Mouse (Mus musculus): ENCODE measurements around the gene Gm14180. TPM values are rescaled to one million over a fixed set of nuclear protein-coding genes. Genes with fewer than 3 reads are reported as not detected.

The Gm14180 gene
- total RNA-seq (2012; rRNA removed) (not detected in 2 replicates), total RNA-seq (2014; rRNA removed) (not detected in 2 replicates), polyA plus RNA-seq (2012; ENCODE audit: insufficient read length, low read depth) (not detected in 2 replicates)

DNA sequence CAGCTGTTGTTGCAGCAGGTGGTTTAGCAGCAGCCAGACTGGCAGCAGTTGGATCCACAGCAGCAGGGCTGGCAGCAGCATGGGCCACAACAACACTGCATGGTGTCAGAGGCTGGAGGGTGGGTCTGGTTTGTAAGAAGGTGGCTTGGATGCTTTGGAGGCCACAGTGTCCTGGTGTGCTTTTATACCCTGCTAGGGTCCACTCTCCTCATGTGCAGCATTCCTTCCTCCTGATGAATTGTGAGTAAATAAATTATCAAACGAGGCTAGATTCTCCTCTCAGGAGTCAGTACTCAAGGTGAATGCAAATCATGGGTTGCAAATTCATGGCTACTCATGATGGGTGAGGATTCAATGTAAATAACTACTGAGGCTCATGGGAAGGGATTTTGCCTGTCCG lies at the start of gene Gm14180:
Gene Gm14180, minus strand, starts transcription at position 101 of the 400 bp plus-strand sequence.
- no peaks in the 10 kb centered on the region for H3K9me3 ChIP-seq (replicated peaks; ENCODE audit: low read length)
- H3K27me3 ChIP-seq (replicated peaks): peaks cover 70% of the 10 kb centered on the region
- in situ Hi-C loops (cut with MboI; ENCODE audit: low pct_ligation_motif_present, low pct_unique_long_range_greater_than_20kb, low sequenced_read_pairs): loop anchor here (25.0 kb wide), 1 partner anchor 553 kb away; no protein-coding TSS in a partner anchor
- H3K36me3 ChIP-seq (replicated peaks in 1 of 2; ENCODE audit: control insufficient read depth in 1 of 2, insufficient read depth in 1 of 2, low read length in 1 of 2): no peaks in the 10 kb centered on the region
- no peak within 1 kb of the TSS for H3K4me3 ChIP-seq (replicated peaks in 1 of 3; ENCODE audit: low read depth in 2 of 3, low read length in 2 of 3, poor library complexity in 1 of 3)
- no peaks in the 10 kb centered on the region for H3K4me1 ChIP-seq (ENCODE audit: control insufficient read depth in 1 of 2, insufficient read depth in 2 of 2)
- no peak within 1 kb of the TSS for H3K27ac ChIP-seq (ENCODE audit: insufficient read depth, low read depth)
- no peak for DNase-seq (ENCODE audit: extremely low read depth)
- H3K9ac ChIP-seq (ENCODE audit: insufficient read depth, low read depth): no peak within 1 kb of the TSS
- TF ChIP-seq MEF2A (IDR thresholded peaks at IDR 0.05; ENCODE audit: borderline replicate concordance, low read depth, low read length) (no peak), KAT2A (IDR thresholded peaks at IDR 0.05; ENCODE audit: insufficient replicate concordance, low read length) (no peak), ZC3H11A (IDR thresholded peaks at IDR 0.05; ENCODE audit: low read depth, low read length) (no peak), IRF4 (IDR thresholded peaks at IDR 0.05; ENCODE audit: low read depth, low read length) (no peak), BHLHE40 (IDR thresholded peaks at IDR 0.05; ENCODE audit: low read depth, low read length) (no peak), MYC (IDR thresholded peaks at IDR 0.05; ENCODE audit: low read depth, low read length) (no peak), MXI1 (IDR thresholded peaks at IDR 0.05; ENCODE audit: low read depth, low read length) (no peak), TBP (conservative IDR thresholded peaks at IDR 0.05; ENCODE audit: low read depth, low read length) (no peak), NELFE (IDR thresholded peaks at IDR 0.05; ENCODE audit: low read depth, low read length) (no peak), CHD2 (IDR thresholded peaks at IDR 0.05; ENCODE audit: low read length) (no peak), ZKSCAN1 (IDR thresholded peaks at IDR 0.05; ENCODE audit: borderline replicate concordance, low read depth, low read length) (no peak)
- dilution Hi-C loops (cut with MboI; ENCODE audit: extremely low pct_ligation_motif_present, extremely low pct_unique_long_range_greater_than_20kb, low sequenced_read_pairs): no loop called here
- no peak within 1 kb of the TSS for H3K4me2 ChIP-seq (ENCODE audit: insufficient read depth, low read depth, poor library complexity, severe bottlenecking)
- no peaks in the 10 kb centered on the region for H3K79me2 ChIP-seq (replicated peaks; ENCODE audit: control insufficient read depth, extremely low read depth, insufficient read depth, poor library complexity, severe bottlenecking)

DNA sequence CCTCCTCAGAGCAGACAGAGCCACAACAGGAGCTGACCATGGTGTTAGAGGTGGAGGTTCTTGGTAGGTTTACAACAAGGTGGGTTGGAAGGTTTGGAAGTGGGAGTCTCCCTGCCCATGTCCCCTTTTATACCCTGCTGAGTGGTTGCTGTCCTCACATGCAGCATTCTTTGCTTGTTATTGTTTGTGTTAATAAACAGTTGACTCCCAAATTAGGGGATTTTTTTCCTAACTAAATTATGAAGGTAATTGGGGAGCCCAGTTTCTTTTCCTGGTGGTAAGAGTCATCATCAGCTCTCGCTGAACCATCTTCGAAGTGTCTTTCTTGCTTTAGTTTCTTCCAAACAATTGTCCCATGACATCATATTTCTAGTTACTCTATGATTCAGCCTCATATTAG lies 46.5 kb upstream of the Gm14180 start, which contains the start of gene Krtap4-8:
Gene Krtap4-8, minus strand, starts transcription at position 101 of the 400 bp plus-strand sequence.
- in situ Hi-C loops (cut with MboI; ENCODE audit: low pct_ligation_motif_present, low pct_unique_long_range_greater_than_20kb, low sequenced_read_pairs): no loop called here
- Histone ChIP-seq H3K4me3 (replicated peaks in 1 of 3; ENCODE audit: low read depth in 2 of 3, low read length in 2 of 3, poor library complexity in 1 of 3) (no peak within 1 kb of the TSS), H3K9ac (ENCODE audit: insufficient read depth, low read depth) (no peak within 1 kb of the TSS), H3K79me2 (replicated peaks; ENCODE audit: control insufficient read depth, extremely low read depth, insufficient read depth, poor library complexity, severe bottlenecking) (no peaks in the 10 kb centered on the region), H3K27me3 (replicated peaks) (peaks cover 64% of the 10 kb centered on the region), H3K36me3 (replicated peaks in 1 of 2; ENCODE audit: control insufficient read depth in 1 of 2, insufficient read depth in 1 of 2, low read length in 1 of 2) (no peaks in the 10 kb centered on the region), H3K4me2 (ENCODE audit: insufficient read depth, low read depth, poor library complexity, severe bottlenecking) (no peak within 1 kb of the TSS), H3K9me3 (replicated peaks; ENCODE audit: low read length) (no peaks in the 10 kb centered on the region), H3K27ac (ENCODE audit: insufficient read depth, low read depth) (no peak within 1 kb of the TSS), H3K4me1 (ENCODE audit: control insufficient read depth in 1 of 2, insufficient read depth in 2 of 2) (no peaks in the 10 kb centered on the region)
- no peak for DNase-seq (ENCODE audit: extremely low read depth)
- dilution Hi-C loops (cut with MboI; ENCODE audit: extremely low pct_ligation_motif_present, extremely low pct_unique_long_range_greater_than_20kb, low sequenced_read_pairs): no loop called here
- TF ChIP-seq USF2 (conservative IDR thresholded peaks at IDR 0.05; ENCODE audit: low read depth, low read length) (no peak), CTCF (conservative IDR thresholded peaks at IDR 0.05 in 1 of 2, IDR thresholded peaks at IDR 0.05 in 1 of 2; ENCODE audit: low read depth in 2 of 2, low read length in 2 of 2) (no peak), RCOR1 (conservative IDR thresholded peaks at IDR 0.05; ENCODE audit: low read depth, low read length) (no peak), NRF1 (IDR thresholded peaks at IDR 0.05; ENCODE audit: low read depth, low read length) (no peak), MAZ (IDR thresholded peaks at IDR 0.05; ENCODE audit: low read depth, low read length) (no peak), E2F4 (IDR thresholded peaks at IDR 0.05; ENCODE audit: insufficient replicate concordance, low read depth, low read length) (no peak), TCF12 (IDR thresholded peaks at IDR 0.05; ENCODE audit: low read depth, low read length) (no peak)

Data from CH12.LX (cell line).